Mouse (Mus musculus) midbrain, embryonic 15.5 days (tissue): ENCODE data around the gene Lypd8. TPM values are rescaled to one million over a fixed set of nuclear protein-coding genes. Genes with fewer than 3 reads are reported as not detected.

Experiments used
- ATAC-seq: fragments of 200-750 bp; cut with Nextera tagmentation; replicated peaks from 2 replicates; pipeline ENCODE4 v1.8.0; 2017; ENCODE audit warnings: moderate TSS enrichment
- H3K27ac ChIP-seq: fragments of 300-500 bp; sonication (generic); 2 replicates; pipeline ENCODE4 v1.5.1; 2015; ENCODE audit warnings: mild to moderate bottlenecking, inconsistent platforms
- H3K27me3 ChIP-seq: fragments of 300-500 bp; sonication (generic); replicated peaks from 2 replicates; pipeline ENCODE4 v1.6.1; 2015; ENCODE audit warnings: inconsistent platforms
- H3K36me3 ChIP-seq: fragments of 300-500 bp; sonication (generic); replicated peaks from 2 replicates; pipeline ENCODE4 v1.6.1; 2015; ENCODE audit warnings: inconsistent platforms
- H3K4me1 ChIP-seq: fragments of 300-500 bp; sonication (generic); 2 replicates; pipeline ENCODE4 v1.6.1; 2015; ENCODE audit warnings: inconsistent platforms
- H3K4me2 ChIP-seq: fragments of 300-500 bp; sonication (generic); 2 replicates; pipeline ENCODE4 v1.6.1; 2015; ENCODE audit warnings: inconsistent platforms, mild to moderate bottlenecking, moderate library complexity
- H3K4me3 ChIP-seq: fragments of 300-500 bp; sonication (generic); 2 replicates; pipeline ENCODE4 v1.5.1; 2015; ENCODE audit warnings: mild to moderate bottlenecking, inconsistent platforms
- H3K9ac ChIP-seq: fragments of 300-500 bp; sonication (generic); 2 replicates; pipeline ENCODE4 v1.6.1; 2015; ENCODE audit warnings: mild to moderate bottlenecking, inconsistent platforms
- H3K9me3 ChIP-seq: fragments of 300-500 bp; sonication (generic); 2 replicates; pipeline ENCODE4 v1.6.1; 2016; ENCODE audit warnings: inconsistent platforms
- WGBS: fragments of 180-500 bp; shearing (Covaris S2); methylation state at CpG from one replicate; pipeline ENCODE4 v1.1.7; 2015; ENCODE audit warnings: mixed read lengths; 5-methylcytosine and 5-hydroxymethylcytosine counted together
- polyA plus RNA-seq: library from polyadenylated mRNA; unstranded; fragments of >200 nt; fragmentation: Nextera tagmentation; extraction: Ambion mirVana; gene quantifications from 2 replicates; pipeline ENCODE4 v1.2.1, GENCODE M21; 2015

Lypd8 gene
- polyA plus RNA-seq, 1 experiment from 2014 or later: 0.31 TPM

DNA sequence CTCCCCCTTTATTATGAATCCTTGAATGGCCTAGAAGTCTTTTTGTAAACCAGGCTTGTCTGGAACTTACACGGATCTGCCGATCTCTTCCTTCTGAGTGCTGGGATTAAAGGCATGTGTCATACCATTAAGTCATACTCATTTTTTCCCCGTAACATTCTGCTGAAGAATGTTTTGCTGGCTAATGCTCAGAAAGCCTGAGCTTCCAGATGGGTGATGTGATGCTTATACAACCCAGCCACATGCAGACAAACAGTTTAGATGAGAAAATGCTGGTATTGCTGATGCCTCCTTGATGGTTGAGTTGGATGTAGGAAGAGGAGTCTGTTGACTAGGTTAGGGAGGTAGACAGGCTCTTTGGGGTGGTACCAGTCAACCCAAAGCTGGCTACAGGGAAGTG is 39.5 kb downstream of the Lypd8 start:
- Histone ChIP-seq H3K9me3 (no peaks in the 10 kb centered on the region), H3K9ac (no peak overlapping the region), H3K4me2 (no peak overlapping the region), H3K4me3 (no peak overlapping the region), H3K4me1 (no peaks in the 10 kb centered on the region), H3K27ac (no peak overlapping the region), H3K36me3 (no peaks in the 10 kb centered on the region), H3K27me3 (no peaks in the 10 kb centered on the region)
- no peak for ATAC-seq
- 85% methylated on average over 3 of the region's 3 CpGs for WGBS

DNA sequence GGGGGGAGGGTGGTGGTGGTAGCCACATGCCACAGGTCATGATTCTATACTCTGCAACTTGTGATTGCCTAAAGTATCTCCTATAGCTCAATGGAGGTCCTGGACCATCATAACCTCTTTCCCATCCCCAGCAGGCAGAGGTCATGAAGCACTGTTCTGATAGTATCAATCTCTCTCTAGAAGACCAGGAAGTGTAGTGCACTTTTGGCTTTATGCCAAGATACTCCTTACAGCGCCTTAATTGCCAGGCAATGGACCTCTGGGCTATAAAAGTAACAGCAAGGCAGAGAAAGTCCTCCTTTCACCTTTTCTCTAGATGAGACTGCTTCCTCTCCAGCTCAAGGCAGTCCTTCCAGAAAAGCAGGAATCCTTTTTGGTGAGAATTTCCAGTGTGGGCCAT is 42.0 kb downstream of the Lypd8 start, which contains the start of gene 1810065E05Rik:
Gene 1810065E05Rik, plus strand, starts transcription at position 297 of the 400 bp plus-strand sequence.
- no peaks in the 10 kb centered on the region for H3K27me3 ChIP-seq
- no peaks in the 10 kb centered on the region for H3K4me1 ChIP-seq
- WGBS: 91% methylated on average over 1 of the region's 1 CpGs
- H3K36me3 ChIP-seq: no peaks in the 10 kb centered on the region
- ATAC-seq: no peak
- no peaks in the 10 kb centered on the region for H3K9me3 ChIP-seq
- H3K9ac ChIP-seq: no peak within 1 kb of the TSS
- H3K4me3 ChIP-seq: no peak within 1 kb of the TSS
- no peak within 1 kb of the TSS for H3K4me2 ChIP-seq
- no peak within 1 kb of the TSS for H3K27ac ChIP-seq

DNA sequence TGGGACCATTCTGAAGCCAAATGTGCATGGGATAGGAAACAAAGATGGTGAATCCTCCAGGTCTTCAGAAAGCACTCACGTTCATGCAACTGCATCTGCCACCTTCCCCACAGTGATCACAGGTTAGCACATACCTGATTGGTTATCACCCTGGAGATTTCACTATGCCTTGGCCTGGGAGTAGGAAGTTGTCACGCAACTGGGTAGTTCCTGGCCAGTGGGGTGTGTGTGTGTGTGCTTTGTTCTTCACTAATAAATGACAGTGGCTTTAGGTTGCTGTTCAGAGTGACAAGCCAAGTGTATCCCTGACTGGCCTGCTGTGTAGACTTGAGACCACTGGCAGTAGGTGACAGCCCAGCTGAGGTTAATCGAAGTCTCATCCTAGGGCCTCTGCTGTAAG is 53.4 kb downstream of the Lypd8 start, which contains the start of gene Gm12253:
Gene Gm12253, plus strand, starts transcription at position 301 of the 400 bp plus-strand sequence.
- 83% methylated on average over 3 of the region's 3 CpGs for WGBS
- H3K36me3 ChIP-seq: no peaks in the 10 kb centered on the region
- no peaks in the 10 kb centered on the region for H3K4me1 ChIP-seq
- no peak for ATAC-seq
- no peak within 1 kb of the TSS for H3K9ac ChIP-seq
- H3K27me3 ChIP-seq: no peaks in the 10 kb centered on the region
- H3K9me3 ChIP-seq: no peaks in the 10 kb centered on the region
- H3K4me3 ChIP-seq: no peak within 1 kb of the TSS
- no peak within 1 kb of the TSS for H3K27ac ChIP-seq
- H3K4me2 ChIP-seq: no peak within 1 kb of the TSS

DNA sequence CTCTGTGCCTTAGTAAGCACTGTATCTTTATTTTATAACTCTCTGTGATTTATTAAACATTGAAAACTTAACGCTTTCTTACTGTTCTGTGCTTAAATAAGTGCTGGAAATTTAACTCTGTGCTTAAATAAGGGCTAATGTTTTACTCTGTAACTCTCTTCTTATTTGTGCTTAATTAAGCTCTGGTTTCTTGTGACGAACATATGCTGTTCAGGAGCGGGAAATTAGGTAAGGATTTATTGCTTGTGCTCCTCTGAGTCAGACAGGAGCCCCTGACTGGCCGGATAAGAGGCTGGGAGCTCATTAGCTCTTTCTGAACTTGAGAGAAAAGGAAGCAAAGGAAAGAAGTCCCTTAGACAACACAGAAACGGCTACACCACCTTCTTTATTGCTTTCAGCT is 59.0 kb downstream of the Lypd8 start:
- WGBS: 61% methylated on average over 5 of the region's 5 CpGs
- Histone ChIP-seq H3K27ac (no peak overlapping the region), H3K36me3 (no peaks in the 10 kb centered on the region), H3K4me2 (no peak overlapping the region), H3K4me3 (no peak overlapping the region), H3K9me3 (no peaks in the 10 kb centered on the region), H3K27me3 (no peaks in the 10 kb centered on the region), H3K9ac (no peak overlapping the region), H3K4me1 (no peaks in the 10 kb centered on the region)
- no peak for ATAC-seq

Other genes with a start within 250 kb of the Lypd8 start
- gene Gemin5, start 210.5 kb upstream of the Lypd8 start, polyA plus RNA-seq: 14.0 and 15.1 TPM in 2 replicates
- 93.1 and 95.2 TPM in 2 replicates for gene Mrpl22, start 207.4 kb upstream of the Lypd8 start, polyA plus RNA-seq
- 1.3 and 1.9 TPM in 2 replicates for gene Igtp, start 179.5 kb upstream of the Lypd8 start, polyA plus RNA-seq
- gene Irgm2, start 179.4 kb upstream of the Lypd8 start, polyA plus RNA-seq: 1.2 and 2.0 TPM in 2 replicates
- gene 4930438A08Rik, start 104.2 kb upstream of the Lypd8 start, polyA plus RNA-seq: not detected in 2 replicates
- gene Zfp692, start 72.0 kb upstream of the Lypd8 start, polyA plus RNA-seq: 30.5 and 32.5 TPM in 2 replicates
- gene Zfp672, start 48.7 kb upstream of the Lypd8 start, polyA plus RNA-seq: 40.6 and 42.7 TPM in 2 replicates
- 53.4 and 55.8 TPM in 2 replicates for gene Sh3bp5l, start 48.3 kb upstream of the Lypd8 start, polyA plus RNA-seq
- gene 1810065E05Rik, start 42.1 kb downstream of the Lypd8 start, polyA plus RNA-seq: not detected in 2 replicates
- not detected in 2 replicates for gene Gm12253, start 53.5 kb downstream of the Lypd8 start, polyA plus RNA-seq
- gene Lypd9, start 73.9 kb downstream of the Lypd8 start, polyA plus RNA-seq: not detected in 2 replicates
- gene Olfr30, start 83.2 kb downstream of the Lypd8 start, polyA plus RNA-seq: not detected in 2 replicates
- not detected in 2 replicates for gene Olfr332, start 113.5 kb downstream of the Lypd8 start, polyA plus RNA-seq
- not detected in 2 replicates for gene Olfr331, start 123.5 kb downstream of the Lypd8 start, polyA plus RNA-seq
- gene Olfr330, start 155.8 kb downstream of the Lypd8 start, polyA plus RNA-seq: not detected in 2 replicates
- not detected in 2 replicates for gene Olfr329-ps, start 167.4 kb downstream of the Lypd8 start, polyA plus RNA-seq
- gene Olfr328, start 176.6 kb downstream of the Lypd8 start, polyA plus RNA-seq: 0.06 and 0.12 TPM in 2 replicates
- gene Olfr224, start 191.5 kb downstream of the Lypd8 start, polyA plus RNA-seq: not detected in 2 replicates
- not detected in 2 replicates for gene Olfr325, start 198.7 kb downstream of the Lypd8 start, polyA plus RNA-seq
- not detected in 2 replicates for gene Olfr324, start 216.1 kb downstream of the Lypd8 start, polyA plus RNA-seq
- not detected in 2 replicates for gene 2210407C18Rik, start 237.0 kb downstream of the Lypd8 start, polyA plus RNA-seq